Comparison of ENCODE assay signal across 8 mouse cellular contexts in genomic region chr2:71528014-71528713, GRCm38 (mm10). TPM values are rescaled to one million over a fixed set of nuclear protein-coding genes. Genes with fewer than 3 reads are reported as not detected.
DNase-seq lines count a peak whose midpoint lies in the region; ATAC-seq and TF ChIP-seq lines count a peak whose summit lies in the region.

Dlx1 (plus strand) TSS chr2:71528113.

- ATAC-seq in erythroblast, adult 5-6 weeks (replicated peaks; ENCODE audit: low FRiP score, poor library complexity, severe bottlenecking), result no peak

- no peak within 1 kb of the TSS for H3K27ac ChIP-seq in thymus, adult 2 months (ENCODE audit: control insufficient read depth, insufficient read depth, low read length)

- 10% methylated on average over 26 of the region's 26 CpGs for WGBS in thymus, adult 2 months
- 9% methylated on average over 26 of the region's 26 CpGs for WGBS in lung, adult 2 months

- peaks cover 23% of the 10 kb centered on the region; the same call in 1 of the 2 replicates for H3K9me3 ChIP-seq in erythroblast, embryonic 14.5 days (ENCODE audit: control insufficient read depth, low read length)

- H3K79me2 ChIP-seq in myocyte (ENCODE audit: control insufficient read depth, insufficient read depth), result no peaks in the 10 kb centered on the region

- H3K4me1 ChIP-seq in erythroblast, embryonic 14.5 days (ENCODE audit: control insufficient read depth), result peaks cover 24% of the 10 kb centered on the region
- H3K4me1 ChIP-seq in thymus, adult 2 months (replicated peaks; ENCODE audit: control insufficient read depth, insufficient read depth, low read length), result peaks cover 56% of the 10 kb centered on the region
- H3K4me1 ChIP-seq in lung, adult 2 months (ENCODE audit: control insufficient read depth, insufficient read depth, low read length), result peaks cover 10% of the 10 kb centered on the region

- no peak for DNase-seq in thymus, adult 2 months
- DNase-seq in thymus, postnatal 10 days (ENCODE audit: low spot score in 2 of 2), result no peak
- no peak for DNase-seq in layer of hippocampus, postnatal 25 days (ENCODE audit: extremely low spot score in 1 of 2, low spot score in 1 of 2)
- no peak for DNase-seq in adipocyte (ENCODE audit: low spot score)
- DNase-seq in lung, adult 2 months, result no peak

- TF ChIP-seq CTCF in thymus, adult 2 months (IDR thresholded peaks at IDR 0.05; ENCODE audit: borderline replicate concordance, control insufficient read depth, extremely low read depth, insufficient read depth, low read length, poor library complexity), result no peak
- no peak for TF ChIP-seq CTCF in lung, adult 2 months (IDR thresholded peaks at IDR 0.05; ENCODE audit: insufficient read depth, low read length)

- TF ChIP-seq POLR2A in thymus, adult 2 months (IDR thresholded peaks at IDR 0.05; ENCODE audit: control insufficient read depth, extremely low read depth, insufficient read depth, low read length, poor library complexity), result no peak
- no peak for TF ChIP-seq POLR2A in myocyte (IDR thresholded peaks at IDR 0.05; ENCODE audit: insufficient read length, low read depth)
- no peak for TF ChIP-seq POLR2A in lung, adult 2 months (IDR thresholded peaks at IDR 0.05; ENCODE audit: borderline replicate concordance, extremely low read depth, low read depth, low read length)

- H3K36me3 ChIP-seq in erythroblast, embryonic 14.5 days (ENCODE audit: control insufficient read depth), result no peaks in the 10 kb centered on the region
- no peaks in the 10 kb centered on the region for H3K36me3 ChIP-seq in thymus, adult 2 months (ENCODE audit: control insufficient read depth, insufficient read depth, low read length)
- no peaks in the 10 kb centered on the region for H3K36me3 ChIP-seq in myocyte (ENCODE audit: control insufficient read depth, insufficient read depth)

- H3K27me3 ChIP-seq in erythroblast, embryonic 14.5 days (ENCODE audit: control insufficient read depth), result peaks cover 99% of the 10 kb centered on the region
- peaks cover 44% of the 10 kb centered on the region for H3K27me3 ChIP-seq in thymus, adult 2 months (ENCODE audit: control insufficient read depth, insufficient read depth, low read length)
- H3K27me3 ChIP-seq in myocyte (ENCODE audit: control insufficient read depth, insufficient read depth, insufficient read length), result no peaks in the 10 kb centered on the region

- H3K4me2 ChIP-seq in myocyte (ENCODE audit: low read depth), result peak within 1 kb of the TSS; percentile 100

- peak within 1 kb of the TSS; percentile 22 for H3ac ChIP-seq in myocyte (ENCODE audit: control insufficient read depth, insufficient read length)

- peak within 1 kb of the TSS; percentile 57 for H3K4me3 ChIP-seq in erythroblast, embryonic 14.5 days (replicated peaks)
- peak within 1 kb of the TSS; percentile 62 for H3K4me3 ChIP-seq in thymus, adult 2 months (ENCODE audit: control insufficient read depth, insufficient read depth, low read length)
- peak within 1 kb of the TSS; percentile 62 for H3K4me3 ChIP-seq in myocyte
- no peak within 1 kb of the TSS for H3K4me3 ChIP-seq in lung, adult 2 months (replicated peaks; ENCODE audit: extremely low read depth, low read depth, low read length)

TF ChIP-seq in myocyte, 11 proteins besides CTCF, POLR2A, EP300 and RAD21:
- no peak for TF ChIP-seq CEBPB (IDR thresholded peaks at IDR 0.05; ENCODE audit: insufficient read depth, poor library complexity, severe bottlenecking)
- no peak for TF ChIP-seq POLR2AphosphoS2 (IDR thresholded peaks at IDR 0.05; ENCODE audit: insufficient read length, low read depth)
- TF ChIP-seq MYOD1 (IDR thresholded peaks at IDR 0.05; ENCODE audit: control insufficient read depth in 1 of 3, insufficient read length in 2 of 3, low read depth in 2 of 3), result no peak
- TF ChIP-seq E2F4 (IDR thresholded peaks at IDR 0.05; ENCODE audit: insufficient read depth), result no peak
- no peak for TF ChIP-seq TCF3 (IDR thresholded peaks at IDR 0.05; ENCODE audit: insufficient read length, low read depth)
- no peak for TF ChIP-seq REST (IDR thresholded peaks at IDR 0.05; ENCODE audit: insufficient read depth, insufficient read length)
- TF ChIP-seq MYOG (IDR thresholded peaks at IDR 0.05; ENCODE audit: control insufficient read depth in 1 of 3, insufficient read depth in 1 of 3, insufficient read length in 2 of 3, low read depth in 2 of 3), result no peak
- no peak for TF ChIP-seq MAX (IDR thresholded peaks at IDR 0.05; ENCODE audit: low read depth)
- no peak for TF ChIP-seq TCF12 (IDR thresholded peaks at IDR 0.05; ENCODE audit: insufficient read depth, poor library complexity, severe bottlenecking)
- TF ChIP-seq USF1 (IDR thresholded peaks at IDR 0.05; ENCODE audit: low read depth), result no peak

RNA-seq across cellular contexts. Expression of gene Dlx1, which starts in this region (rescaled TPM):
- 0.01 and 0.07 TPM in 2 replicates for polyA plus RNA-seq in erythroblast, embryonic 14.5 days (2012)
- not detected in 2 replicates for total RNA-seq in erythroblast, adult 5-6 weeks (2015; ENCODE audit: low replicate concordance)
- total RNA-seq in erythroblast, adult 5-6 weeks (2017; ENCODE audit: low replicate concordance), result not detected in 2 replicates
- 0.78 and 0.99 TPM in 2 replicates for polyA plus RNA-seq in thymus, adult 2 months (2012; rRNA removed)
- 10 to 100 TPM; 13.6 to 19.3 TPM for total RNA-seq in layer of hippocampus, postnatal 25 days (2021)
- polyA plus RNA-seq in myocyte (2012; fragmentation: generic; extraction: Trizol), result 0.64 TPM
- 0.29 and 0.43 TPM in 2 replicates for polyA plus RNA-seq in lung, adult 2 months (2012; rRNA removed)

Comparison
In these comparisons a context has a peak if more than half of its experiments do, and no peak if none do; other contexts are left out.
1. RNA of gene Dlx1 (total RNA-seq): 13.6 to 19.3 TPM in layer of hippocampus, postnatal 25 days; not detected in erythroblast, adult 5-6 weeks; every median in the first group is over 10 times any median in the second.